Mouse (Mus musculus) limb, embryonic 14.5 days (tissue): Measurements from ENCODE around the gene Asb3. TPM values are rescaled to one million over a fixed set of nuclear protein-coding genes. Genes with fewer than 3 reads are reported as not detected.

ENCODE experiments used
- ATAC-seq: fragments of 200-750 bp; cut with Nextera tagmentation; 2 replicates; pipeline ENCODE4 v1.8.0; 2017; ENCODE audit warnings: low read depth, moderate number of reproducible peaks, moderate TSS enrichment; ENCODE audit not compliant: low FRiP score
- DNase-seq: peaks from one replicate; pipeline ENCODE4 v3.0.0-alpha.2; 2015; ENCODE audit warnings: low spot score
- H3K27ac ChIP-seq: fragments of 300-500 bp; sonication (generic); replicated peaks from 2 replicates; pipeline ENCODE4 v1.5.1; 2014; ENCODE audit warnings: low read depth, mild to moderate bottlenecking, low read length, moderate library complexity, mixed read lengths
- H3K27me3 ChIP-seq: fragments of 300-500 bp; sonication (generic); 2 replicates; pipeline ENCODE4 v1.6.1; 2014; ENCODE audit warnings: low read length, mixed read lengths; ENCODE audit not compliant: control insufficient read depth, insufficient read depth
- H3K36me3 ChIP-seq: fragments of 300-500 bp; sonication (generic); 2 replicates; pipeline ENCODE4 v1.6.1; 2014; ENCODE audit warnings: mild to moderate bottlenecking, low read length, moderate library complexity, mixed read lengths; ENCODE audit not compliant: control insufficient read depth, insufficient read depth
- H3K4me1 ChIP-seq: fragments of 300-500 bp; sonication (generic); 2 replicates; pipeline ENCODE4 v1.6.1; 2014; ENCODE audit warnings: antibody characterized with exemption, low read length, mixed read lengths; ENCODE audit not compliant: control insufficient read depth, insufficient read depth
- H3K4me2 ChIP-seq: fragments of 300-500 bp; sonication (generic); replicated peaks from 2 replicates; pipeline ENCODE4 v1.6.1; 2014; ENCODE audit warnings: low read depth, mild to moderate bottlenecking, low read length, moderate library complexity; ENCODE audit not compliant: severe bottlenecking
- H3K4me3 ChIP-seq: fragments of 300-500 bp; sonication (generic); replicated peaks from 2 replicates; pipeline ENCODE4 v1.5.1; 2014; ENCODE audit warnings: low read length
- H3K9ac ChIP-seq: fragments of 300-500 bp; sonication (generic); 2 replicates; pipeline ENCODE4 v1.6.1; 2014; ENCODE audit warnings: mild to moderate bottlenecking, low read depth, low read length, moderate library complexity; ENCODE audit not compliant: severe bottlenecking
- H3K9me3 ChIP-seq: fragments of 300-500 bp; sonication (generic); 2 replicates; pipeline ENCODE4 v1.6.1; 2016; ENCODE audit warnings: low read length; ENCODE audit not compliant: control insufficient read depth
- POLR2A ChIP-seq: fragments of 200-500 bp; IDR thresholded peaks from 2 replicates; pipeline ENCODE4 v1.8.0; 2012; ENCODE audit warnings: inconsistent platforms, mild to moderate bottlenecking, moderate library complexity, borderline replicate concordance; ENCODE audit not compliant: insufficient read depth, insufficient read length; ENCODE audit errors: extremely low read depth
- WGBS: fragments of 180-500 bp; shearing (Covaris S2); extraction: QIAGEN DNeasy Blood & Tissue Kit; methylation state at CpG from one replicate; pipeline ENCODE4 v1.1.7; 2014; 5-methylcytosine and 5-hydroxymethylcytosine counted together
- polyA plus RNA-seq, 2 experiments: library from polyadenylated mRNA; depleted of rRNA in 1 of 2; stranded (reverse) in 1 of 2; unstranded in 1 of 2; fragments of >200 nt; fragmentation: Nextera tagmentation in 1 of 2; extraction: Ambion mirVana in 1 of 2; gene quantifications; 2 replicates each; pipeline versions ENCODE4 v1.2.1 to v1.2.3; 2012 to 2014

The Asb3 gene
- polyA plus RNA-seq, 2 experiments, result 15.3 to 31.5 TPM

DNA sequence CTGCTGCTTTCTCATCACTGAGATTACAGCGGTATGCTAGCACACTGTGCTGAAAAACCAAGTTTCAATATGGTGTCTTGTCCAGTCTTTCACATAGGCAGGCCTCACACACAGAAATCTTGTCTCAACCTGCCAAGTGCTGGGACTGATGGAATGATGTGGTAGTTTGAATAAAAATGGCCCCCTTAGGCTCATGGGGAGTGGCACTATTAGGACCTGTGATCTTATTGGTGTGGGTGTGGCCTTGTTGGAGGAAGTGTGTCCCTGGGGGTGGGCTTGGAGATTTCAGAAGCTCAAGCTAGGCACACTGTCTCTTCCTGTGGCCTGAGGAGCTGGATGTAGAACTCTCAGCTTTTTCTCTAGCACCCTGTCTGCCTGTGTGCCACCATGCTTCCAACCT is 11.0 kb downstream of the Asb3 start:
- WGBS, result 98% methylated on average over 1 of the region's 1 CpGs
- Histone ChIP-seq H3K4me1 (no peaks in the 10 kb centered on the region), H3K27ac (no peak overlapping the region), H3K4me2 (no peak overlapping the region), H3K36me3 (no peaks in the 10 kb centered on the region), H3K9me3 (no peaks in the 10 kb centered on the region), H3K9ac (no peak overlapping the region), H3K27me3 (no peaks in the 10 kb centered on the region), H3K4me3 (no peak overlapping the region)
- TF ChIP-seq POLR2A, result no peak
- ATAC-seq, result no peak
- no peak for DNase-seq

- TF ChIP-seq POLR2A, result no peak
- no peaks in the 10 kb centered on the region for H3K9me3 ChIP-seq
- no peaks in the 10 kb centered on the region for H3K27me3 ChIP-seq
- H3K27ac ChIP-seq, result no peak overlapping the region
- no peaks in the 10 kb centered on the region for H3K36me3 ChIP-seq
- H3K4me1 ChIP-seq, result no peaks in the 10 kb centered on the region
- no peak for DNase-seq
- H3K4me3 ChIP-seq, result no peak overlapping the region
- no peak for ATAC-seq
- H3K9ac ChIP-seq, result no peak overlapping the region
- H3K4me2 ChIP-seq, result no peak overlapping the region
Observed at GRCm38 (mm10) chr11:30899312-30899711, 14.1 kb downstream of the Asb3 start.

GRCm38 (mm10) chr11:30912311-30912710 is 27.1 kb downstream of the Asb3 start:
- no peak overlapping the region for H3K4me3 ChIP-seq
- no peak for TF ChIP-seq POLR2A
- H3K9ac ChIP-seq, result no peak overlapping the region
- no peak overlapping the region for H3K27ac ChIP-seq
- 94% methylated on average over 3 of the region's 3 CpGs for WGBS
- H3K36me3 ChIP-seq, result no peaks in the 10 kb centered on the region
- ATAC-seq (no peak), DNase-seq (no peak)
- no peaks in the 10 kb centered on the region for H3K27me3 ChIP-seq
- H3K4me1 ChIP-seq, result no peaks in the 10 kb centered on the region
- H3K4me2 ChIP-seq, result no peak overlapping the region
- H3K9me3 ChIP-seq, result no peaks in the 10 kb centered on the region

DNA sequence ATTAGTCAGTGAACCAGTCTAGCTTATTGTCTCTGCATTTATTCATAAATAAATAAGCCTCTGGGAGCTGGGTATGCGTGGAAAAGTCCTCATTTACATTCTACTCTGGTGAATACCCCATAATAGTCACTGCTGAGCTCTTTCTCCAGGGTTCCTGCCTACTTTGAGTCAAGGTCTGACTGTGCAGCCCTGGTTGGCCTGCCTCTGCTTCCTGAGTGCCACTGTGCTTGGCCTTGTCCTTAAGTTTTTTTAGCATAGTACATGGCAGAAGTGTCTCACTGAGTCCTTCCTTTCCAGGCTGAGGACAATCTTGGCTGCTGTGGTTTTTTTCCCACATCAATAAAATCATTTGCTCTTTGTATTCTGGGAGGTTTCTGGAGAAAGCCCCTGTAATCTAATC is 35.4 kb downstream of the Asb3 start:
- no peak overlapping the region for H3K4me3 ChIP-seq
- no peak overlapping the region for H3K27ac ChIP-seq
- no peak overlapping the region for H3K9ac ChIP-seq
- no peak for ATAC-seq
- DNase-seq, result no peak
- WGBS, result 73% methylated on average over 1 of the region's 1 CpGs
- no peaks in the 10 kb centered on the region for H3K4me1 ChIP-seq
- no peaks in the 10 kb centered on the region for H3K9me3 ChIP-seq
- peaks cover 4% of the 10 kb centered on the region for H3K36me3 ChIP-seq
- no peak for TF ChIP-seq POLR2A
- H3K27me3 ChIP-seq, result no peaks in the 10 kb centered on the region
- no peak overlapping the region for H3K4me2 ChIP-seq

- WGBS, result 96% methylated on average over 3 of the region's 3 CpGs
- Histone ChIP-seq H3K4me2 (no peak overlapping the region), H3K27ac (no peak overlapping the region), H3K9me3 (no peaks in the 10 kb centered on the region), H3K9ac (no peak overlapping the region), H3K36me3 (peaks cover 17% of the 10 kb centered on the region), H3K4me1 (no peaks in the 10 kb centered on the region), H3K4me3 (no peak overlapping the region), H3K27me3 (no peaks in the 10 kb centered on the region)
- no peak for DNase-seq
- no peak for ATAC-seq
- TF ChIP-seq POLR2A, result no peak
Observed at GRCm38 (mm10) chr11:30923283-30923682, 38.1 kb downstream of the Asb3 start.

GRCm38 (mm10) chr11:30928079-30928478 is 42.9 kb downstream of the Asb3 start:
- Histone ChIP-seq H3K4me3 (no peak overlapping the region), H3K36me3 (peaks cover 30% of the 10 kb centered on the region)

More at GRCm38 (mm10) chr11:30928079-30928478, 42.9 kb downstream of the Asb3 start:
- Histone ChIP-seq H3K4me1 (no peaks in the 10 kb centered on the region), H3K9me3 (no peaks in the 10 kb centered on the region), H3K27me3 (no peaks in the 10 kb centered on the region), H3K4me2 (no peak overlapping the region), H3K27ac (no peak overlapping the region), H3K9ac (no peak overlapping the region)
- no peak for DNase-seq
- TF ChIP-seq POLR2A, result no peak
- no peak for ATAC-seq
